Mouse (Mus musculus): ENCODE results near the gene Hoxa4.

Hoxa4 gene

DNA sequence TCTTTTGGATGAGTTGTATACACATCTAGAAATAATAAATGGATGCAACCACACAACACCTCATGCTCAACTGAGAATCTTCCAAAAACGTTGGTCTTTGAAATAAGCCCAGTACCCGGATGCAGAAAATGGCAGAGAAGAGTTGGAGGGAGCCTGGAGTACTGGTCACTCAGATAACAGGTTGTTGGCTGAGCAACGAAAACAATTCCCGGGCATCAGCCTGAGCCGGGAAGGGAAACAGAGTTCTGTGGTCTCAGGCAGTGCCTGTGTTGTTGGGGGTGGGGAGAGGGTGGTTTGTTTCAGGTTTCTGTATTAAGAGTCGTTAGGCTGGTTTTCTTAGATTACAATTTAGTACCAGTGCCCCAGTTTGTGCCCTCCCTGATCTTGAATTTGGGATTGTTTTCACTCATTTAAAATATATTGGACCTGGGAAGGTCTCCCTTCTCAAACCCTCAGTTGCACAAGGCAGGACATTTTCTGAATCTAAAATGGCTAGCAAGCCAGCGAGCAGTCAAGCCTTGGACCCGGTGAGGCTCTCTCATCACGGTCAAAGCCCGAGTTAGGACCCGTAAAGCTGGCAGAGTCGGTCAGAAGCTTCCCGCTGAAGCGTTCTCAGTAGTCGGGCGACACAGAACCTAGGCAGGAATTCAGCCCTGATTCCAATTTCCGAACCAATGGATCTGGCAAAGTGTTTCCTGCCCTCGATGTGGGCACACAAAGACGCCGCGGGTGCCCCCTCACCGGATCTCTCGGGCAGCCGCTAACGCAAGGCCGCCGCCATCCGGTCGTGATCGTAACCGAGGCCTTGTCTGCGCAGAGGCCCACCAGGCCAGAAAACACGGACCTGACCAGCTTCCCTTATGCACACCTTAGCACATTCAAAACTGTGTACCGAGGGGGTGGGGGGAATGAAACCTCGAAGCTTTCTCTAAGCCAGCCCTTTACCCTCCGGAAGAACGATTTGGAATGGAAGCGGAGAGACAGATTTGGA lies 37.2 kb upstream of the Hoxa4 start:
- DNase-seq: no peak

DNA sequence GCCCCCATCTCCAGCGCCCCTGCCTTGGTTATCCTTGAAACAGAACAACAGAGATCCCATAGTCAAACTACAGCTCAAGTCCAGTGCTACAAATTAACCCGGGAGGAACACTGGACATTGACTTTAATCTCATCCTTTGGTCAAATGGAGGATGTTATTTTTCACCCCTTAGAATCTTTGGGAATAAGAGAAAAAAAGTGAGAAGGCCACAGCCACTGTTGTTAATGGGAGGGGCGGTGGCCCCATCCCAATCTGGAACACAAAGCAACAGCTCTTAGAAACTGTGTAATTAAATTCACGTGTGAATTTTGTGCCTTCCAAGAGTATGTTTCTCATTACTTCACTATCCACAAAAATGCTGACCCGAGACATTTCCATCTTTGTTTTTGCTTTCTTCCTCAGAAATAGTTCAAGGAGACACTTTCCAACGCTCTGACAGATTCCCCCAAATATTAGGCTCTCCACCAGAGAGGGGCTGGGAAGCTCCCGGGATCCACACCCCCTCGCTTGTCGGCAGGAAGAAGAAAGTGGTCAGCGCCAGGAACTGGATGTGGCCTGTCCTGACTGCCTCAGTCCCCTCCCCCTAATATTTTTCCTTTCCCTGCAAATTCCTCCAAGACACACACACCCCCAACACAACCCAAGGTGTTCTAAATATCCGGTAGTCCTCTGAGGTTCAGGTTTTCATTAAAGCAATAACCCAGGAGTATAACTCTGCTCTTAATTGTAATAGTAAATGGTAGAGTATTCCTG lies 36.1 kb upstream of the Hoxa4 start:
- peak; percentile 76 for DNase-seq

- no peak for DNase-seq
These were observed 35.2 kb upstream of the Hoxa4 start for GRCm38 (mm10) chr6:52226569-52227257.

DNA sequence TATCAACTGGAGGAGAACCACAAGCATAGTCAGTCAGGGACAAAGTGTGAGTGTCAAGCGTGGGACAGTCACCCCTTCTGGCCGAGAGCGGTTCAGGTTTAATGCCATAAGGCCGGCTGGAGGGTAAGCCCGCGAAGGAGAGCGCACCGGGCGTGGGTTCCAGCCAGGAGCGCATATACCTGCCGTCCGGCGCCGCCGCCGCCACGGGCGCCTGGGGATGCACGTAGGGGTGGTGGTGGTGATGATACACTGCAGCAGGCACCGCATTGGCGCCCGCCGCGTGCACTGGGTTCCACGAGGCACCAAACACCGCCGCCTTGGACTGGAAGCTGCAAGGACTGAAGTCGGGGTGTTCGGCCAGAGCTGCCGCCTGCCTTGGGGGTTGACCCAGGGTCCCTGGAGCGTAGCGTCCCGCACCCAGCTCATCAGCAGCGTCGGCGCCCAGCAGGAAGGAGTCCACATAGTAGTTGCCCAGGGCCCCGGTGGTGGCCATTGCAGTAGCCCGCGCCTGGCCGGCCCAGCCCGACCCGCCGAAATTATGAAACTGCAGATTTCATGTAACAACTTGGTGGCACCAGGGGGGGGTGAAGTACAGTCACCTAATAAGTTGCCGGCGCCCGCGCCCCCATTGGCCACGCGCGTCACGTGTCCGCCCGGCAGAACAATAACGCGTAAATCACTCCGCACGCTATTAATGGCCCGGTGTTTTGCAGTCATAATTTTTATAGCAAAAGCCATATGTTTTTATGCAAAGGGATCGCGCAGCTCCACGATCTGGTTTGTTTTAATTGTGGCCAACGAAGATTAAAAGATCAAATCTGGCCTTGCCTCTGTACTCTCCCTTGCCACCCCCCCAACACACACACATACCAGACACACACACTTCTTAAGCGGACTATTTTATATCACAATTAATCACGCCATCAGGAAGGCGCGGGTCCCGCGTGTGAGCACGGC lies 34.3 kb upstream of the Hoxa4 start:
- DNase-seq: peak; percentile 95

DNA sequence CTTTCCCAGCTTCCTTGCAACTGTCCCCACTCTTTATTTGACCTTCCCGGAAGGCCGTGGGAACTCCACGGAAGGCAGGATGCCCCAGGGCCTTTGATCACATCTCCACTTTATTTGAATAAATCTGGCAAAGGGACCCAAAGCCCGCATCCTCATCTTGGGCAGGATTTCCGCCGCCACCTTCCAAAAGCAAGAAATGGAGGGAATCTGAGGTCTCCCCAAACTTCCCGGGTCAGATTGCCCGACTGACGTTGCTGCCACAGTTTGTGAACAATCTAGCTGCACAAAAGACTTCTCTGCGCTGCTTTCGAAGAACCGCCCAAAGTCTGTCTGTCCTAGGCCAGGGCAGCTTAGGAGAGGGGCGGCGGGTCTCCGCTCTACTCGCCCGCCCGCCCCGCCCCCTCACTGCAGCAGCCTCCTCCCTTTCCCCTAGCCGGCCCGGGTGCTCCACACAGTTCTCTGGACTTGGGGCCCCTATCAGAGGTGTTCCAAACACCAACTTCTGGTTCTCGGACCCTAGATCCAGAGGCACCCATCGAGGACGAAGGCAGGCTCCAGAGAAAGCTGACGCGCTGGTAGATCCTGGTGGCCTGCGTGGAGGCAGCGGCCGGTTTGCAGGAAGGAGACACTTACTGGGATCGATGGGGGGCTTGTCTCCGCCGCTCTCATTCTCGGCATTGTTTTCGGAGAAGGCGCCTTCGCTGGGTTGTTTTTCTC lies 33.5 kb upstream of the Hoxa4 start:
- DNase-seq: no peak

DNA sequence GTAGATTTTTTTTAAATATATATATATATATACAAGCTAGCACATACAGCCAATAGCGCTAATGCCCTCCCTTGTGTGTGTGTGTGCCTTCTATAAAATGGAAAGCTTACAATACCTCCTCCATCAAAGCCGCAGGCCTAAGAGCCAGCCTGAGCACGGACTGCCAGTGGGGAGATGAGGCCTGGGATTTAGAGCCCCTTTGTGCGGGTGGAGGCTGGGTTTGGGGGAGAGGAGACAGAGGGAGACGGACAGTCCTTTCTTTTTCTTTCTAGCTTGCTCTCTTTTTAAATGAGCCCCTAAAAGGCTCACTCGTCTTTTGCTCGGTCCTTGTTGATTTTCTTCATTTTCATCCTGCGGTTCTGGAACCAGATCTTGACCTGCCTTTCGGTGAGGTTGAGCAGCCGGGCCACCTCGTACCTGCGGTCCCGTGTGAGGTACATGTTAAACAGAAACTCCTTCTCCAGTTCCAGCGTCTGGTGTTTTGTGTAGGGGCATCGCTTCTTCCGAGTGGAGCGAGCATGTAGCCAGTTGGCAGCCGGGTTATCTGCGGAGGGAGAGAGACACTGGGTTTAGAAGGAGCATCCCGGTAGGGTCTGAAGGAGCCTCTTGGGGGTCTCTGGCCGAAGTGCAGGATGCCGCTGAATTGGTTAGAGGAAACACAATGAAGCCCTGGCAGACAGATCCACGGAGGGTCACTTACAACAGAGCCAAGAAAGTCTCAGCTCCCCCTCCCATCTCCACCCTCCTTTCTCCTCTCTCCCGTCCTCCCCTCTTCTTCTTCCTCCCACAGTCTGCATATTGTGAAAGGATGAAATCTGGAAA lies 32.6 kb upstream of the Hoxa4 start:
- DNase-seq: no peak

DNA sequence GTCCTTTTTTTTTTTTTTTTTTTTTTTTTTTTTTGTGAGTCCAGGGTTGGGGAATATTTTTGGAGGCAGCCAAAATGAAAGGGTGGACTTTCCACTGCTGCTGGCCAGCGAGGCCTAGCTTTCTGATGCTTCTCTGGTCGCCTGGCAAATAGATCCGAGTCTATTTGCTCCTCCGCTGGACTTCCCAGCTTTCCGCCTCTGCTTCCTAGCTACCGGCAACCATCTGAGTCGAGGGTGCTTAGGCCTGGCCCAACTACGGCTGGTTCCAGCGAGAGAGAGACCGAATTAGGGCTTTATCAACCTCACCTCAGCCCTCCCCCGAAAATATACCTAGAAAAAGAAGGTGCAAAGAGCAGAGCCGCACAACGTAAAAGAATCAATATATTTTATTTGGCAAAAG lies 31.2 kb upstream of the Hoxa4 start:
- peak; percentile 46 for DNase-seq

DNA sequence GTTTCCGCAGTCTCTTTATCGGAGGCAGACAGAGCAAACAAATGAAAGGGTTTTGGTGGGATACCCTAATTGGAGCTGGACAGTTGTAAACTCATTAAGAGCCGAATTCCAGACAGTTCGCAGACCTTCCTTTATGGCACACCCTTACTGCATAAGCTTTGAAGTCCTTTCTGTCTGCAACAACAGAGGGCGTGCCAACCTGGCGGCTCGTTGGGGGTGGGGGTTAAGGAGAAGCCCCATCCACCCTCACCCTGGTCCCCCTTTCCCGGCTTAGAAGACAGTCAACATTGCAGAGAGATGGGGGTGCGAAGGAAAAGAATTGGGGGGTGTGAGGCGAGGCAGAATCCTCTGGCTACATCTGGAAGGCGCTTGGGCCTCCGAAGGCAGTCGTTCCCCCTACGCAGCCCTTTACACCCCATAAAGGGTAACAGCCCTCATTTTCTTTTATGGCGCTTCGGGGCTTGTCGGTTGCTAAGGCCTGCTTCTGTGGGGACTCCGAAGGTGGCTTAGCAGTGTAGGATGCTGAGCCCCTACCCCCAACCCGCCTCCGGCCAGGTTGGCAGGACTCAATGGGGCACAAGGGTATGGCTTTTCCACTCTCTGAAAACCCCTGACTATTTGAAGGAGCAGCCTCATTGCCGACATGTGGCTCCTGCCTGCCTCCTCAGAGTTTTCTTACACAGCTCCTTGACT lies 30.6 kb upstream of the Hoxa4 start:
- DNase-seq: no peak

- DNase-seq: peak; percentile 97
These were observed 29.9 kb upstream of the Hoxa4 start, which contains the start of gene Hoxa7 for GRCm38 (mm10) chr6:52221337-52221992. Gene Hoxa7 (minus strand): TSS chr6:52221854.

DNA sequence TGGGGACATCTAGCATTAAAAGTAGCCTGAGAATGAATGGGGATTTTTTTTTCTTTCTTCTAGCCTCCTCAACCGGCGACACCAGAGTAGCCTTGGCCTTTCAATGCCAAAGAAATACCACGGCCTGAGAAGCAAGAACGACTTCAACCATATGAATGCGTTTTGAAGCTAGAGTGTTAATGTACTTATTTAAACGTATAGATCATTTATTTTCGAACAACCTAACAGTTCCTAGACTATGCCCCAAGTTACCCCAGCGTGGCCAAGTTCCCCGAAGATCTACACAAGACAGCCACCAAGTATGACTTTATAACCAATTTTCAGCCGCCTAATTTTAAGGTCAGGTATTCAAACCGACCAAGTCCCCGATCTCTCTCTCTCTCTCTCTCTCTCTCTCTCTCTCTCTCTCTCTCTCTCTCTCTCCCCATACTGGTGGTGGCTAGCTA lies 29.3 kb upstream of the Hoxa4 start:
- no peak for DNase-seq

DNA sequence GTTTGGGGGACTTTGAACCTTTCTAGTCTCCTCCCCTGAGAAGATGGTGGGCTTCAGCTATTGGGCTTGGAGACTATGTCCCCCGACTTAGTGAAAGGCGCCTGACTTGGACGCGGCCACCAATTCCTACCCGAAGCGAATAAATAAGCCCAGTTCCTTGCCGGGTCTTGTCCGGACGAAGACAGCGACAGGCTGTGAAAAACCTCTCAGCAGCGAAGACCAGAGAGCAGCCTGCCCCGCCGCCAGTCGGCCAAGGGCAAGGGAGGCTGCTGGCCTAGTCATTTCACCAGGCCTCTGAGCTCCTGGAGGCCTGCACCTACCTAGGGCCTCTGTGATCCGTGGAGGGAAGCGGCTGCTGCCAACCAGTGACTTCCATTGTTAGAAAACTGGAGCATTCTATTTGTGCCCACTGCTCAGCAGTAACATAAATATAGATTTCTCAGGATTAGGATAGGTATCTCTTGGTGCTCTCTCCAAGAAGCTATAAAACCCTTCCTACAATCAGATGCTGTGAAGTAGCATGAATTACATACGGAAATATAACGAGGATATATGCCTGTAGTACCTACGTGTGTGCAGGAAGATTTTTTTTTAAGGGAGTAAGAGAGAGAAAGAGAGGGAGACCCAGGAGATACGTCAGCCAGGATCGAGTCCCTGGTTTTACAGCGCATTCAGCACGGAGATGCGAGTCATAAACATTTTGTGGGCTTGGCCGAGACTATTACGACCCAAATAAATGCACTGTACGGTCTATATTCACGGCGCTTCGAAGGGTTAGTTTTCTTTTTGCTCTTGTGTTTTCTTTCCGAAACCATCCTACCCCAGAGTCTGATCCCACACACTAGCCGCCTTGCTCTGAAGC lies 28.7 kb upstream of the Hoxa4 start:
- peak; percentile 73 for DNase-seq

- peak; percentile 33 for DNase-seq
These were observed 27.8 kb upstream of the Hoxa4 start for GRCm38 (mm10) chr6:52219234-52219942.

GRCm38 (mm10) chr6:52218643-52219215 lies 27.2 kb upstream of the Hoxa4 start:
- no peak for DNase-seq

GRCm38 (mm10) chr6:52217895-52218642 lies 26.5 kb upstream of the Hoxa4 start:
- peak; percentile 51 for DNase-seq

- DNase-seq: peak; percentile 96
These were observed 25.9 kb upstream of the Hoxa4 start for GRCm38 (mm10) chr6:52217459-52217768.

DNA sequence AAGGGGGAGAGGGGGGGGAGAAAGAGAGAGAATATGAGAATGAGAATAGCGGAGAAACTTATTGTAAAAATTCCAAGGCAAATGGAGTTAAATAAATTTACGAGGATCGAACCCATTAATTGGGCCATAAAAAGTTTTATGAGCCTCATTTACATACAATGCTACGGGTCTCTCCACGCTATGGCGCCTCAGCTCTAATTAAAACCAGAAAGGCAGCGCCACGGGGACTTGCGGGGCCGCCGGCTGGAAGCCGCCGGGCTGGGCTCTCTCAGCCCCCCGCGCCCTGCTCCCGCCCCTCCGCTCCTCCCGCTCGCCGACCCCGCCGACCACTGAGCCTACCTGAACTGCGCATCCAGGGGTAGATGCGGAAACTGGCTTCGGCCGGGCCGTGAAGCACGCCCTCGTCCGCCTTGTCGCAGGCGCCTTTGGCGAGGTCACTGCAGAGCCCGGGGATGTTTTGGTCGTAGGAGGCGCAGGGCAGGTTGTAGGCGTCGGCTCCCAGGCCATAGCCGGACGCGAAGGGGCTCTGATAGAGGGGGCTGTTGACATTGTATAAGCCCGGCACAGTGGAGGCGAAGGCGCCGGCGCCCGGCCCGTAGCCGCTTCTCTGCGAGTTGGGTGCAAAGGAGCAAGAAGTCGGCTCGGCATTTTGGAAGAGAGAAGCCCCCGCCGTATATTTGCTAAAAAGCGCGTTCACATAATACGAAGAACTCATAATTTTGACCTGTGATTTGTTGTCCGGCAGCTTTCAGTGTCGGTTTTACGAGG lies 25.3 kb upstream of the Hoxa4 start:
- peak; percentile 72 for DNase-seq

Measured in kidney, postnatal 14 days (tissue).